Mouse (Mus musculus): ENCODE results near the gene Nt5c2.
"Not testable (repeated sequence)": the region's sequence is repeated elsewhere in the genome, so short reads cannot be mapped to it uniquely, and the experiment has no call there.

The Nt5c2 gene

DNA sequence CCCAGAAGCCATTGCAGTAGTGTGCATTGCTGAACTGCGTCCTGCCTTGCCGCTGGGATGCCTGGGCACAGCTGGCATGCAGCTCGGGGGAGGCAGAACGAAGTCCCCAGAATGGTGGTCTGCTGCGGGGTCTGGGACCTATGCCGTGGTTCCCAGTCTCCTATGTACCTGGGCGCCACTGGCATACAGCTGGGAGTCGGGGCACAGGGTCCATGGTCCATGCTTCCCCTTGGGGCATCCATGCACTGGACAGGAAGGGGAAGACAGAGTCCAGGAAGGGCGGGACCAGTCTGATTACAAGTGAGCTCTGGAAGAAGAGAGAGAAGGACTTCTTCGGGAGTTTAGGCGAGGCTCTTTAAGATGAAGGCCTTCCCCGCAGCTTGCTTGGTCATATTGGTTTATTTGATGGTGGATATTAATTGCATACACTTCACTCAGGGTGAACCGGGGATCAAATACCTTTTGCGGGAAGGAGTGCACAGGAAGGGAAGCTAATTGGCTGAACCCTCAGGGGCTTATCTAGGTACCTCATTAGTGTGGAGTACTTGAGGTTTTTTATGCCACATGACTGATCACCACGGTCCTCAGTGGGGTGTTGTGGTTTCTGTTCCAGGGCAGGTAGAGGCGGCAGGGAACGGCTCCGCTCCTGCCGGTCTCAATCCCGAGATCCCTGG, 25.3 kb downstream of the Nt5c2 start:
- DNase-seq (ENCODE audit: low spot score in 2 of 2) = no peak

DNA sequence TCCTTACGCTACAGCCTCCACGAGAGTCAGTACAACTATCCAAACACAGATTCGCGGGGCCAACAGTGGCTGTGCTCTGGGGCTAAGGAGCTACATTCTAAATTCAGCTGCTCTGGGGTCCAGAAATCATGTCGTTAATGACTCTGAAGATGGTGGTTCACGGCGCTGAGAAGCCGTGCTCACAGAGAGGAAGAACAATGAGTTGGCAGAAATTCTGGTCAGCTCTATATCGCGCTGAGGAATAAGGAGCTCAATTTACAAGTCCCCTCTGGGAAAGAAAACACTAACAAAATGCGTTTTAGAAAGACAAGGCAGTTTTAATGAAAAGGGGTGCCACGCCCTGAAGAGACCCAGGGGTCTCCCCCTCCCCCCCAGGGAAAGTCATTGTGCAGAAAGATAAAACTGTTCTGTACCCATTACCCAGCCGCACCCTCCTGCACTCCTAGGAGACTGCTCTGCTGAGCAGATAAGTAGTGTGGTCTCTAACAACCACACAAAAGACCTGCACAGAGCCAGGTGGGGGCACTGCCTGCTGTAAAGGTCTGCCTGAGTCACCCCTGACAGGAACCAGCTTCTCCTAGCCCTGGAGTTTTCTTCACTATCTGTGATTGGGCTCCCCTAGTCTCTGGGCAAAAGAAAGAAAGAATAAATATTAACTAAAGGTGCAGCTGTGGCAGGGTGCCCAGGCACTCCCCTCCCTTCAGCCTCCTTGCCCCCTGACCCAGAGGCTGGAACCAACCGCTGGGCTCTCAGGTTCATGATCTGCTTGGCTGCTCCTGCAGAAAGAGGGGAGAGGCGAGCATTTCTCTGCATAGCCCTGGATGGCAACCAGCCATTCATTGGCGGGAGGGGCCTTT, 26.5 kb downstream of the Nt5c2 start:
- DNase-seq (ENCODE audit: low spot score in 2 of 2) = no peak

DNA sequence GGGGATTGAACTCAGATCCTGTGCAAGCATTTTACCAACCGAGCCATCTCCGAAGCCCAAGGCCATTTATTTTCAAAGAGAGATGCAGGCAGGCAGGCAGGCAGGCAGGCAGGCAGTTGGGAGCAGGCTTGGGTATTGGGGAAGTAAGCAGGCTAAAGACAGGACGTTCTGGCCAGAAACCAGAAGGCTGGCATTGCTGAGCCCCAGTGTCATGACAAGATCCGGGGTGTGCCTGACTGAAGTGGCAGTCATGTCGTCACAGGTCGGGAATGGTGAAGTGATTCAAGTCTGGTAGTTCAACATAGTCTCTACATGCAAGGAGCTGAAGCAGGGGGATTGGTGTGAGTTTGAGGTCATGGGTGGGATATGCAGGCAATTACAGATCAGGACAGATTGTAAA, 27.3 kb downstream of the Nt5c2 start:
- no peak for DNase-seq (ENCODE audit: low spot score in 2 of 2)

- no peak for DNase-seq (ENCODE audit: low spot score in 2 of 2)
Observed at GRCm38 (mm10) chr19:46984726-46985622, 30.0 kb downstream of the Nt5c2 start.

DNA sequence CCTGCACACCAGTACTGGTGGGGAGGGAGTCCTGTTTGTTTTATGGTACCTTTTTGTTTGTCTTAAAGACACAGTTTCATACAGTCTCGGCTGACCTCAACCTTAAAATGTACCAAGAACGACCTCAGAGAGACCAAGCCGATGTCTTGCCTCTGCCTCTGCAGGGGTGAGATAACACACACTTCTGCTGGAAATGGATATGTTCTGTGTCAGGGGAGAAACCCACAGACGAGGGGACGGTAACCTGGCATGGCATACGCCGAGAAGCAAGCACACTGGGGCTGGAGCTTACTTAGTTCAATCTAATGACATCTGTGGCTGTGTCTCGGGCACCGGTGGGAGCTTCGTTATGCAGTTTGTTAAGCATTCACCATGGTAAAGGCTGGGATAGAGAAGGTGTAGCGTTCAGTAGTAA, 31.0 kb downstream of the Nt5c2 start:
- DNase-seq (ENCODE audit: low spot score in 2 of 2) = no peak

- no peak for DNase-seq (ENCODE audit: low spot score in 2 of 2)
Observed at GRCm38 (mm10) chr19:46983352-46983965, 31.5 kb downstream of the Nt5c2 start.

- DNase-seq (ENCODE audit: low spot score in 2 of 2) = no peak
Observed at GRCm38 (mm10) chr19:46981462-46981861, 33.5 kb downstream of the Nt5c2 start.

- no peak for DNase-seq (ENCODE audit: low spot score in 2 of 2)
Observed at GRCm38 (mm10) chr19:46979781-46980105, 35.2 kb downstream of the Nt5c2 start.

- no peak for DNase-seq (ENCODE audit: low spot score in 2 of 2)
Observed at GRCm38 (mm10) chr19:46978920-46979780, 35.8 kb downstream of the Nt5c2 start.

- not testable (repeated sequence) for DNase-seq (ENCODE audit: low spot score in 2 of 2)
Observed at GRCm38 (mm10) chr19:46978069-46978468, 36.9 kb downstream of the Nt5c2 start.

- no peak for DNase-seq (ENCODE audit: low spot score in 2 of 2)
Observed at GRCm38 (mm10) chr19:46977460-46977859, 37.5 kb downstream of the Nt5c2 start.

GRCm38 (mm10) chr19:46976743-46977142, 38.2 kb downstream of the Nt5c2 start:
- DNase-seq (ENCODE audit: low spot score in 2 of 2) = no peak

- DNase-seq (ENCODE audit: low spot score in 2 of 2) = no peak
Observed at GRCm38 (mm10) chr19:46975997-46976396, 39.0 kb downstream of the Nt5c2 start.

DNA sequence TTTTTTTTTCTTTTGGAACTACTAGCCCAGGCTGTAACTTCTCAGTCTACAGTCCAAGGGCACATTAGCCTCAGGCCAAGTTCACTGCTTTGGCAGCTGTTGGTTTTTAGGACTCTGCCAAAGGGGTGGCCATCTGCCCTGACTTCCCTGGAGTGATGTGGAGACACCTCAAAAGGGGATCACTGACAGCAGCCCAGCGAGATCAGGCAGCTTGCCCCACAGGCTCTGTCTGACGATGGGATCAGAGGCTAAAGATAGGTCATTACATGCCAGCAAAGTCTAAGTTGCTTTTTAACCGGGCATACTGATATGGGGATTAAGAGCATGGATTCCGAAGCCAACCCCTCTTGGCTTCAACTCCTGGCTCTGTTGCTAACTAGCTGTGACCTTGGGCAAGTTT, 39.4 kb downstream of the Nt5c2 start:
- DNase-seq (ENCODE audit: low spot score in 2 of 2) = no peak

- DNase-seq (ENCODE audit: low spot score in 2 of 2) = no peak
Observed at GRCm38 (mm10) chr19:46972159-46972558, 42.8 kb downstream of the Nt5c2 start.

GRCm38 (mm10) chr19:46971712-46972111, 43.2 kb downstream of the Nt5c2 start:
- DNase-seq (ENCODE audit: low spot score in 2 of 2) = no peak

- DNase-seq (ENCODE audit: low spot score in 2 of 2) = no peak
Observed at GRCm38 (mm10) chr19:46971051-46971689, 43.8 kb downstream of the Nt5c2 start.

GRCm38 (mm10) chr19:46970121-46970729, 44.7 kb downstream of the Nt5c2 start:
- DNase-seq (ENCODE audit: low spot score in 2 of 2) = no peak

DNA sequence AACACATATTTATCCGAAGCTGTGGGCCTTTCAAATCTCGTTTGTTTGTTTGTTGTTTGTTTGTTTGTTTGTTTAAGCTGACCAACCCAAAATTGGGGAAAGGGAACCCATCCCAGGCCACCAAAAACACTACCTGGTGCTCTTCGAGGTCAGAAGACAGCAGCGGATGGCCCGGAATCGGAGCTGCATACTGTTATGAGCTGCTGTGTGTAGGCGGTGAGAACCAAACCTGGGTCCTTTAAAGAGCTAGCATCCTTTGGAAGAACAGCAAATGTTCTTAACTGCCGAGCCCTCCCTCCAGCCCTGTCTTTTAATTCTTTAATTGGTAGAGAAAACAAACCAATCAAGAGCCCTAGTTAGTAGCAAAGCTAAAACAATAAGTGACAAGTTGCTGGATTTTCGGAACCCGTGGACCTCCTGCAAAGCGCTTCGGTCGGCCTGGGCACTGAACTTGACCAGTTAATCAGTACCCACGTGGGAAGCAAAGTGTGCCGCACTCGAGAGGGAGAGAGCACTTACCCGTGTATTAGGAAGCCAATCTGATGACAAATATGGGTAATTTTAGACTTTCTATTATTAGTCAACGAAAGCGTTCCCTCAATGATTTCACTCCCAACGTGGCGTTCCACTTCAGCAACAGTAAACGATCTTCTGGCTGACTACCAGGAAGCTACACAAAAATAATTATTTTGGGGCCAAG, 45.5 kb downstream of the Nt5c2 start:
- DNase-seq (ENCODE audit: low spot score in 2 of 2) = no peak

All from frontal cortex, postnatal 36 days (tissue).